Mouse (Mus musculus): ENCODE results near the gene Nr3c2. TPM values are rescaled to one million over a fixed set of nuclear protein-coding genes. Genes with fewer than 3 reads are reported as not detected.

Nr3c2 gene
- polyA plus RNA-seq, 1 experiment = not detected

GRCm38 (mm10) chr8:77231211-77231610, 332.0 kb downstream of the Nr3c2 start:
- no peaks in the 10 kb centered on the region for H3K4me1 ChIP-seq (ENCODE audit: control insufficient read depth)
- TF ChIP-seq TAL1 (IDR thresholded peaks at IDR 0.05; ENCODE audit: low read length) = no peak
- no peak for TF ChIP-seq GATA1 (IDR thresholded peaks at IDR 0.05; ENCODE audit: low read length)
- H3K9me3 ChIP-seq (ENCODE audit: control insufficient read depth, low read length) = no peaks in the 10 kb centered on the region
- no peaks in the 10 kb centered on the region for H3K36me3 ChIP-seq (ENCODE audit: control insufficient read depth)
- H3K4me3 ChIP-seq (replicated peaks) = no peak overlapping the region
- no peaks in the 10 kb centered on the region for H3K27me3 ChIP-seq (ENCODE audit: control insufficient read depth)

GRCm38 (mm10) chr8:77231834-77232233, 332.6 kb downstream of the Nr3c2 start:
- H3K27me3 ChIP-seq (ENCODE audit: control insufficient read depth) = no peaks in the 10 kb centered on the region
- no peaks in the 10 kb centered on the region for H3K9me3 ChIP-seq (ENCODE audit: control insufficient read depth, low read length)

GRCm38 (mm10) chr8:77232411-77232810, 333.2 kb downstream of the Nr3c2 start:
- no peak for TF ChIP-seq TAL1 (IDR thresholded peaks at IDR 0.05; ENCODE audit: low read length)
- no peak for TF ChIP-seq GATA1 (IDR thresholded peaks at IDR 0.05; ENCODE audit: low read length)
- no peaks in the 10 kb centered on the region for H3K4me1 ChIP-seq (ENCODE audit: control insufficient read depth)
- no peak overlapping the region for H3K4me3 ChIP-seq (replicated peaks)
- H3K27me3 ChIP-seq (ENCODE audit: control insufficient read depth) = no peaks in the 10 kb centered on the region
- no peaks in the 10 kb centered on the region for H3K36me3 ChIP-seq (ENCODE audit: control insufficient read depth)
- H3K9me3 ChIP-seq (ENCODE audit: control insufficient read depth, low read length) = no peaks in the 10 kb centered on the region

More at GRCm38 (mm10) chr8:77231834-77232233, 332.6 kb downstream of the Nr3c2 start:
- Histone ChIP-seq H3K36me3 (ENCODE audit: control insufficient read depth) (no peaks in the 10 kb centered on the region), H3K4me1 (ENCODE audit: control insufficient read depth) (no peaks in the 10 kb centered on the region), H3K4me3 (replicated peaks) (no peak overlapping the region)
- no peak for TF ChIP-seq GATA1 (IDR thresholded peaks at IDR 0.05; ENCODE audit: low read length)
- TF ChIP-seq TAL1 (IDR thresholded peaks at IDR 0.05; ENCODE audit: low read length) = no peak

GRCm38 (mm10) chr8:77236701-77237100, 337.5 kb downstream of the Nr3c2 start:
- no peak for TF ChIP-seq GATA1 (IDR thresholded peaks at IDR 0.05; ENCODE audit: low read length)
- no peak for TF ChIP-seq TAL1 (IDR thresholded peaks at IDR 0.05; ENCODE audit: low read length)
- H3K4me1 ChIP-seq (ENCODE audit: control insufficient read depth) = no peaks in the 10 kb centered on the region
- no peaks in the 10 kb centered on the region for H3K9me3 ChIP-seq (ENCODE audit: control insufficient read depth, low read length)
- H3K27me3 ChIP-seq (ENCODE audit: control insufficient read depth) = no peaks in the 10 kb centered on the region
- no peaks in the 10 kb centered on the region for H3K36me3 ChIP-seq (ENCODE audit: control insufficient read depth)
- H3K4me3 ChIP-seq (replicated peaks) = no peak overlapping the region

GRCm38 (mm10) chr8:77239462-77239861, 340.2 kb downstream of the Nr3c2 start:
- no peak overlapping the region for H3K4me3 ChIP-seq (replicated peaks)
- H3K4me1 ChIP-seq (ENCODE audit: control insufficient read depth) = no peaks in the 10 kb centered on the region
- H3K36me3 ChIP-seq (ENCODE audit: control insufficient read depth) = no peaks in the 10 kb centered on the region
- H3K9me3 ChIP-seq (ENCODE audit: control insufficient read depth, low read length) = no peaks in the 10 kb centered on the region
- H3K27me3 ChIP-seq (ENCODE audit: control insufficient read depth) = no peaks in the 10 kb centered on the region
- TF ChIP-seq TAL1 (IDR thresholded peaks at IDR 0.05; ENCODE audit: low read length) (no peak), GATA1 (IDR thresholded peaks at IDR 0.05; ENCODE audit: low read length) (no peak)

- no peak for TF ChIP-seq TAL1 (IDR thresholded peaks at IDR 0.05; ENCODE audit: low read length)
- no peaks in the 10 kb centered on the region for H3K27me3 ChIP-seq (ENCODE audit: control insufficient read depth)
- H3K36me3 ChIP-seq (ENCODE audit: control insufficient read depth) = no peaks in the 10 kb centered on the region
- H3K4me1 ChIP-seq (ENCODE audit: control insufficient read depth) = no peaks in the 10 kb centered on the region
- H3K9me3 ChIP-seq (ENCODE audit: control insufficient read depth, low read length) = no peaks in the 10 kb centered on the region
- no peak overlapping the region for H3K4me3 ChIP-seq (replicated peaks)
These were observed 342.1 kb downstream of the Nr3c2 start for GRCm38 (mm10) chr8:77241381-77241780.

- no peak for TF ChIP-seq TAL1 (IDR thresholded peaks at IDR 0.05; ENCODE audit: low read length)
- no peak for TF ChIP-seq GATA1 (IDR thresholded peaks at IDR 0.05; ENCODE audit: low read length)
- Histone ChIP-seq H3K4me1 (ENCODE audit: control insufficient read depth) (no peaks in the 10 kb centered on the region), H3K9me3 (ENCODE audit: control insufficient read depth, low read length) (no peaks in the 10 kb centered on the region), H3K4me3 (replicated peaks) (no peak overlapping the region), H3K36me3 (ENCODE audit: control insufficient read depth) (no peaks in the 10 kb centered on the region; the same call in 1 of the 2 replicates), H3K27me3 (ENCODE audit: control insufficient read depth) (no peaks in the 10 kb centered on the region)
These were observed 350.9 kb downstream of the Nr3c2 start for GRCm38 (mm10) chr8:77250094-77250493.

GRCm38 (mm10) chr8:77251134-77251533, 351.9 kb downstream of the Nr3c2 start:
- H3K4me1 ChIP-seq (ENCODE audit: control insufficient read depth) = no peaks in the 10 kb centered on the region
- no peaks in the 10 kb centered on the region; the same call in 1 of the 2 replicates for H3K36me3 ChIP-seq (ENCODE audit: control insufficient read depth)
- no peaks in the 10 kb centered on the region for H3K9me3 ChIP-seq (ENCODE audit: control insufficient read depth, low read length)
- H3K27me3 ChIP-seq (ENCODE audit: control insufficient read depth) = no peaks in the 10 kb centered on the region
- no peak overlapping the region for H3K4me3 ChIP-seq (replicated peaks)
- TF ChIP-seq GATA1 (IDR thresholded peaks at IDR 0.05; ENCODE audit: low read length) = no peak
- no peak for TF ChIP-seq TAL1 (IDR thresholded peaks at IDR 0.05; ENCODE audit: low read length)

- Histone ChIP-seq H3K4me1 (ENCODE audit: control insufficient read depth) (no peaks in the 10 kb centered on the region), H3K36me3 (ENCODE audit: control insufficient read depth) (peaks cover 2% of the 10 kb centered on the region), H3K4me3 (replicated peaks) (no peak overlapping the region), H3K9me3 (ENCODE audit: control insufficient read depth, low read length) (no peaks in the 10 kb centered on the region), H3K27me3 (ENCODE audit: control insufficient read depth) (no peaks in the 10 kb centered on the region)
- TF ChIP-seq GATA1 (IDR thresholded peaks at IDR 0.05; ENCODE audit: low read length) = no peak
- TF ChIP-seq TAL1 (IDR thresholded peaks at IDR 0.05; ENCODE audit: low read length) = no peak
These were observed 355.2 kb downstream of the Nr3c2 start for GRCm38 (mm10) chr8:77254466-77254865.

- no peak overlapping the region for H3K4me3 ChIP-seq (replicated peaks)
- no peaks in the 10 kb centered on the region for H3K9me3 ChIP-seq (ENCODE audit: control insufficient read depth, low read length)
- H3K27me3 ChIP-seq (ENCODE audit: control insufficient read depth) = no peaks in the 10 kb centered on the region
- no peaks in the 10 kb centered on the region for H3K4me1 ChIP-seq (ENCODE audit: control insufficient read depth)
- TF ChIP-seq GATA1 (IDR thresholded peaks at IDR 0.05; ENCODE audit: low read length) = no peak
- no peak for TF ChIP-seq TAL1 (IDR thresholded peaks at IDR 0.05; ENCODE audit: low read length)
- peaks cover 2% of the 10 kb centered on the region; the same call in 1 of the 2 replicates for H3K36me3 ChIP-seq (ENCODE audit: control insufficient read depth)
These were observed 357.3 kb downstream of the Nr3c2 start for GRCm38 (mm10) chr8:77256450-77257084.

All from erythroblast, embryonic 14.5 days (primary cell).